Mouse (Mus musculus): ENCODE data around the gene Abl1.
"Not testable (repeated sequence)": the region's sequence is repeated elsewhere in the genome, so short reads cannot be mapped to it uniquely, and the experiment has no call there.

Gene Abl1

GRCm38 (mm10) chr2:31688074-31688925 is at the start of gene Abl1:
Abl1 (plus strand) TSS chr2:31688376.
- DNase-seq (ENCODE audit: low spot score) = peak; percentile 97

- DNase-seq (ENCODE audit: low spot score) = no peak
These were observed 49.4 kb upstream of the Abl1 start for GRCm38 (mm10) chr2:31638581-31639465.

DNA sequence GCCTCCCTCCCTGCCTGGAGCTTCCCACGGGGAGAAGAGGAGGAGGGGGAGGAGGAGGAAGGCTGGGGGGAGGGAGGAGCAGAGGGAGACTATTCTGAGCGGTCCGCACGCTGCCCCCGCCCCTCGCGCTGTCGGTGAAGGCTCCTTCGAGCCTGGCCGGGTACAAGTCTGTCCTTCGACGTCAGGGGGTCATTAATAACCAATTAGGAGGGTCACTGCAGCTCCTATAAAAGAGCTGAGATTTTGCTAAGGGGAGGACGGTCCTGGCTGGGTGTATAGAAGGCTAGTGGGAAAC is 48.8 kb upstream of the Abl1 start:
- DNase-seq (ENCODE audit: low spot score) = no peak

- no peak for DNase-seq (ENCODE audit: low spot score)
These were observed 48.1 kb upstream of the Abl1 start, which contains the start of gene Prdm12 for GRCm38 (mm10) chr2:31639901-31640608. Prdm12 (plus strand) TSS chr2:31640037.

- no peak for DNase-seq (ENCODE audit: low spot score)
These were observed 47.3 kb upstream of the Abl1 start for GRCm38 (mm10) chr2:31640609-31641507.

DNA sequence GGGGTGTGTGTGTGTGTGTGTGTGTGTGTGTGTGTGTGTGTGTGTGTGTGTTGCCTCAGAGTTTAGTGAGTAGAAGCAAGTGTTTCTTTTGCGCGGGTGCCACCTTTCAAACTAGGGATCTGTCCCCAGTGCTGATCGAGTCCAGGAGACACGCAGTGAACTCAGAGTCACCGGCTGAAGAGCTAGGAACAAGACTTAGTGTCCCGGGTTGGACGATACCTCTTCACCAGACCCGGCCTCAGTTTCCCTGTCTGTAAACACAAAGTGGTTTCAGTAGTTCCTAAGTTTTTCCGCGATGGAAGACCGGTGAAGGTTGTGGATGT is 46.7 kb upstream of the Abl1 start:
- no peak for DNase-seq (ENCODE audit: low spot score)

DNA sequence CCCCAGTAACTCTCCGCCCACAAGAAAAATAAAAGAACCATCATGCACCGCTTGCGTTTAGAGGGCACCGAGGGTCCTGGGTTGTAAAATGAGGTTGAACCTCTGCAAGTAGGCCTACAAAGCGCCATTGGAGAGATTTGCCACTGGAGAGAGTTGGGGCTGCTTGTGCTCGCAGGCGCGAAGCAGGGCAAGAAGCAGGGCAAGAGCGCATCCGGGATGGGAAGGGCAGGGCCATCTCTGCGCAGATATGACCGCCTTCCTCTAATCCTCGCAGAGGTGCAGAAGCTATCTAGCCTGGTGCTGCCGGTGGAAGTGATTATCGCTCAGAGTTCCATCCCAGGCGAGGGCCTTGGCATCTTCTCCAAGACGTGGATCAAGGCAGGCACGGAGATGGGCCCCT is 46.2 kb upstream of the Abl1 start:
- no peak for DNase-seq (ENCODE audit: low spot score)

GRCm38 (mm10) chr2:31653971-31654853 is 34.0 kb upstream of the Abl1 start:
- peak; percentile 60 for DNase-seq (ENCODE audit: low spot score)

DNA sequence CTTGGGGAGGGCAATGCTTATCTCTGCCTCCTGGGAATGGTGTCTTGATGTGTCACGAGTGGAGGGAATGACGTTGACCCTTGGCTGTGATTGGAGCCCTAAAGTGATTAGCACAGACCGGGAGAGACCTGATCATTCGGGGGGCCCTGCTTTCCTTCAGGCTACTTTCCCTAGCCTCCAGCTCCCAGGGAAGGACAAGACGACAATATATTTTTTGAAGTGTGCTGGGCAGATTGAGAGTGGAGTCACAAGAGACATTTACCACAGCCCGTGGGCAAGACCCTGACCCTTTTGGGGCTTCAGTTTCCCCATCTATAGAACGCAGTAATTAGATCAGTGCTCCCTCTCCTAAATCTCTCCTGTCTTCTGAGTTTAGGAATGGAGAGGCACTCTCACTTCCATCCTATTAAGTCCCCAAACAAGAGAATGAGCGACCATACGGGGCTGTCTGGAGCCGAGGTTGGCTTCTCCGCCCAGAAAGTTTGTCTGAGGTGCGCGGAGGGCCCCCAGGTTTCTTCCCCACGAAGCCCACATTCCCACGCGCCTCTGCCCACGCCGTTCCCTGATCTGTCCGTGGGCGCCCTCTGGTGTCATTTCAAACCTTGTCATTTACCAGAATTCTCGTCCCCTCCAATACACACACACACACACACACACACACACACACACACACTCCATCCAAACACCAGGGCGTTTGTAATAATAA is 33.2 kb upstream of the Abl1 start:
- peak; percentile 71 for DNase-seq (ENCODE audit: low spot score)

DNA sequence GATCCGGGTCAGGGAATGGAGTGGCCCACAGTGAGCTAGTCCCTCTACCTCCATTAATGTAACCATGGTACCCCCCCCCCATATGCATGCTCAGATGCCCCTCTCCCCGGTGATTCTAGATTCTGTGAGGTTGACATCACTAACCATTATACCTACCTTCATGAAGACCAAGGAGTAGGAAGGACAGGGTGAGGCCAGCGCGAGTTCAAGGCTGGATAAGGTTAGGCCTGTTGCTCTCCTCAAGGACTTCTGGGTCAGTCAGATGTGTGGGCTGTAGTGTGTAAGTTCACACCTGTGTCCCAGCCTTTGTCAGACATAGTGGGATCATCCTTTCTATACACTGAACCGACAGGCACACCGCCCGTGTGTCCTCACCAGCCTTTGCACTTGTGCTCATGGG is 31.8 kb upstream of the Abl1 start:
- no peak for DNase-seq (ENCODE audit: low spot score)

DNA sequence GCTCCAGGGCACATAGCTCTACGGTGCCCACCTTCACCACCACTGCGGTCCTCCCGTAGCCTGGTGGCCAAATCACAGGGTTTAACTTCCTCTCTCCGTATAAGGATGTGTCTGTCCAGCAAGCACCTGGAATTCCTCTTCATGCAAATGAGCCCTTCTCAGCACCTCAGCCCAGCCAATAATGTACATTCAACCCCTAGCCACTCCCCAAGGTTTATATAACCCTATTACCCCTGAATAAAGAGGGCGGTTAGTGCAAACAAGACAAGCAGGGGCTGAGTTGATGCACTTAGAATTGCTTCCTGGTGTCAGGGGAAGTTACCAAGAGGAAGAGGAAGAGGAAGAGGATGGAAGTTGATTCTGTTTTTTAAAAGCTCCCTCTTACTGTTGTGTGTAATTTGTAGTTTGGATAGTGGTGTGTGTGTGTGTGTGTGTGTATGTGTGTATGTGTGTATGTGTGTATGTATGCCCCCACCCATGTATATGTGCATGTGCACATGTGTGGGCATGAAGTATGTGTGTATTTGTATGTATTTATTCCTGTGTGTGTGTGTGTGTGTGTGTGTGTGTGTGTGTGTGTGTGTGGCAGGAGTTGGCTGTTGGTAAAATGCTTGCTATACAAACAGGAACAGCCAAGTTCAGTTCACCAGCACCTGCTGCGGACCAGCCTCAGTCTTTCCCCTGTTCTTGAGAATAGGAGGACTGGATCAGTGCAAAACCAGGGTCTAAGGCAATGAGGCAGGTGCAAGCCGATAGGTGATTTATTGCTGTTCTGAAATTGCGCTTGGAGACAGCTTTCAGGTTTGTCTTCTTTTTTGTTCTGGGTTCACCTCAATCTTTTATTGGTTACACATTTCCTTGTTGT is 25.0 kb upstream of the Abl1 start:
- DNase-seq (ENCODE audit: low spot score) = no peak

DNA sequence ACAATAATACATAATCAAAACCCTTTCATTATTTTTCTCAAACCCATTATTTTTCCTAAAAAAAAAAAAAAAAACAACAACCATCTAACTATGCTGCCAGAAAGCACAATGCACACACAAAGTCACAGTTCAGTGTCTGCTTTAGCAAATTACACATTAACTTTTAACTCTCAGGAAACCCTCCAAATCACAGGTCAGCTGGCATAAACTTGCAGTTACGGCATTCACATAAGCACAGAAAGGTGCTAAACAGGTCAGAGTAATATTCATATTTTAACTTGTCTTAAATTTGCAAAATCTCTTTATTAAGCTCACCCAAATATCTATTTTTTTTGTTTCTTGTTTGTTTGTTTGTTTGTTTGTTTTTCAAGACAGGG is 24.4 kb upstream of the Abl1 start:
- no peak for DNase-seq (ENCODE audit: low spot score)

- DNase-seq (ENCODE audit: low spot score) = no peak
These were observed 20.8 kb upstream of the Abl1 start for GRCm38 (mm10) chr2:31667332-31667731.

DNA sequence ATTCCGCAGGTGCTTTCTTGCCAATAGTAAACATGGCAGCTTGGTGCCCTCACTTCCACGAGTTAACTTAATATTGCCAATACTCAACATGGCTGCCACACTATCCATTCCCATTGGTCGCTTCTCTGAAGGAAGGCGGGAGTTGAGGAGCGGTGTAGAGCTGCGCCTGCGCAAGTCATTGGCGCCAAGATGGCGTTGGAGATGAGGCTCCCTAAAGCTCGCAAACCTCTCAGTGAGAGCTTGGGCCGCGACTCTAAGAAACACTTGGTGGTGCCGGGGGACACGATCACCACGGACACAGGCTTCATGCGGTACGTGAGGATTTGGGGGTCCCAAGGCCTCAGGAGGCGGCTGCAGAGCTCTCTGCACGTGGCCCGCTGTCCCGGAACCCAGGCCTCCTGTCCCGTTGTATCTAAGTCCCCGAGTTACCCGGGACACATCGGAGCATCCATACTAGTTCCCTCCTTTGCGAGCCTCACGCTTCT is 17.6 kb upstream of the Abl1 start, which contains the start of gene Exosc2:
Exosc2 (plus strand) TSS at position 165 of the 485 bp plus-strand sequence.
- peak; percentile 94 for DNase-seq (ENCODE audit: low spot score)

- DNase-seq (ENCODE audit: low spot score) = no peak
These were observed 9.5 kb upstream of the Abl1 start for GRCm38 (mm10) chr2:31678641-31679040.

- DNase-seq (ENCODE audit: low spot score) = not testable (repeated sequence)
These were observed 7.0 kb upstream of the Abl1 start for GRCm38 (mm10) chr2:31681051-31681707.

DNA sequence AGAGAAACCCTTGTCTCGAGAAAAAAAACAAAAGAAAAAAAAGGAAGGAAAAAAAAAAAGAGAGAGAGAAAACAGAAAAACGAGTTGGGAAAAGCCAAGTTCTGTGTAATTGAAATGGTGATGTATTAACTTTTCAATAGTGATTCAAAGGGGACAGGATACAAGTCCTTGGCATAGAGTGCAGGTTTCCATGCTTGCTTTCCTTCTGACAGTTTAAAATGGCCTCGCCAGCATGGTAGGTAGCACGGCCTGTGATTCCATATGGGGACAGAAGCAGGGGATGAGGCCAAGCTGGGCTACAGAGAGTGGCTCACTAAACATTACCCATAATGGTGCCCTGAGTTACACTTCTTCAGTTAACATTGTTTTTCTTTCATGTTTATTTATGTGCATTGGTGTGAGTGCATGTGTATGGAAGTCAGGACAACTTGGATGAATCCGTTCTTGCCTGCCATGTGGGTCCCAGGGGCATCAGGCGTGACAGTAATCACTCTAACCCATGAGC is 6.4 kb upstream of the Abl1 start:
- no peak for DNase-seq (ENCODE audit: low spot score)

GRCm38 (mm10) chr2:31683666-31684065 is 4.5 kb upstream of the Abl1 start:
- DNase-seq (ENCODE audit: low spot score) = peak; percentile 64

Measured in layer of hippocampus, adult 11-12 months (tissue).